Mouse (Mus musculus): ENCODE measurements around the gene Prss41. TPM values are rescaled to one million over a fixed set of nuclear protein-coding genes. Genes with fewer than 3 reads are reported as not detected.

The Prss41 gene
- total RNA-seq, 2 experiments from 2014 or later, result 2.2 to 3.1 TPM

GRCm38 (mm10) chr17:23828271-23829001, 15.5 kb downstream of the Prss41 start:
- peak; percentile 61 to 69 for DNase-seq (ENCODE audit: low spot score in 2 of 2)

GRCm38 (mm10) chr17:23825591-23825990, 18.4 kb downstream of the Prss41 start:
- no peak for DNase-seq (ENCODE audit: low spot score in 2 of 2)

GRCm38 (mm10) chr17:23823614-23824013, 20.4 kb downstream of the Prss41 start:
- DNase-seq (ENCODE audit: low spot score in 2 of 2), result no peak

GRCm38 (mm10) chr17:23823018-23823417, 21.0 kb downstream of the Prss41 start:
- no peak for DNase-seq (ENCODE audit: low spot score in 2 of 2)

- DNase-seq (ENCODE audit: low spot score in 2 of 2), result no peak
These were observed 21.9 kb downstream of the Prss41 start for GRCm38 (mm10) chr17:23822094-23822493.

GRCm38 (mm10) chr17:23820731-23821130, 23.2 kb downstream of the Prss41 start:
- DNase-seq (ENCODE audit: low spot score in 2 of 2), result no peak

GRCm38 (mm10) chr17:23819235-23819634, 24.7 kb downstream of the Prss41 start:
- DNase-seq (ENCODE audit: low spot score in 2 of 2), result no peak

- no peak for DNase-seq (ENCODE audit: low spot score in 2 of 2)
These were observed 25.4 kb downstream of the Prss41 start for GRCm38 (mm10) chr17:23818579-23818978.

- DNase-seq (ENCODE audit: low spot score in 2 of 2), result no peak
These were observed 28.3 kb downstream of the Prss41 start for GRCm38 (mm10) chr17:23815641-23816040.

GRCm38 (mm10) chr17:23807918-23808317, 36.1 kb downstream of the Prss41 start:
- no peak for DNase-seq (ENCODE audit: low spot score in 2 of 2)

- DNase-seq (ENCODE audit: low spot score in 2 of 2), result peak in 1 of 2 experiments; percentile 33
These were observed 37.1 kb downstream of the Prss41 start for GRCm38 (mm10) chr17:23806867-23807266.

- DNase-seq (ENCODE audit: low spot score in 2 of 2), result no peak
These were observed 39.4 kb downstream of the Prss41 start for GRCm38 (mm10) chr17:23804426-23805085.

GRCm38 (mm10) chr17:23803366-23804041, 40.5 kb downstream of the Prss41 start:
- peak; percentile 71 to 83 for DNase-seq (ENCODE audit: low spot score in 2 of 2)

GRCm38 (mm10) chr17:23802746-23803365, 41.1 kb downstream of the Prss41 start:
- peak; percentile 94 to 95 for DNase-seq (ENCODE audit: low spot score in 2 of 2)

GRCm38 (mm10) chr17:23801627-23802026, 42.3 kb downstream of the Prss41 start:
- no peak for DNase-seq (ENCODE audit: low spot score in 2 of 2)

GRCm38 (mm10) chr17:23797316-23797715, 46.7 kb downstream of the Prss41 start:
- no peak for DNase-seq (ENCODE audit: low spot score in 2 of 2)

GRCm38 (mm10) chr17:23795323-23795722, 48.6 kb downstream of the Prss41 start:
- DNase-seq (ENCODE audit: low spot score in 2 of 2), result no peak

- DNase-seq (ENCODE audit: low spot score in 2 of 2), result no peak
These were observed 53.0 kb downstream of the Prss41 start for GRCm38 (mm10) chr17:23791079-23791357.

GRCm38 (mm10) chr17:23790269-23791078, 53.5 kb downstream of the Prss41 start, which contains the start of gene Srrm2:
TSS of gene Srrm2 (plus strand) at chr17:23790532.
- DNase-seq (ENCODE audit: low spot score in 2 of 2), result peak; percentile 48 to 63

- DNase-seq (ENCODE audit: low spot score in 2 of 2), result no peak
These were observed 54.2 kb downstream of the Prss41 start for GRCm38 (mm10) chr17:23789749-23790268.

GRCm38 (mm10) chr17:23788973-23789372, 55.0 kb downstream of the Prss41 start:
- DNase-seq (ENCODE audit: low spot score in 2 of 2), result no peak

Data from layer of hippocampus, postnatal 10 days (tissue).